Mouse (Mus musculus) olfactory bulb, adult 2 months (tissue): Measurements from ENCODE around the gene Ctnna3.

Source experiments
- CTCF ChIP-seq: fragments of 200-500 bp; IDR thresholded peaks from 2 replicates; pipeline ENCODE4 v1.5.1; 2012; ENCODE audit warnings: low read depth, mild to moderate bottlenecking, low read length, moderate library complexity; ENCODE audit not compliant: insufficient read depth
- POLR2A ChIP-seq: fragments of 200-500 bp; IDR thresholded peaks from 2 replicates; pipeline ENCODE4 v1.6.1; 2012; ENCODE audit warnings: mild to moderate bottlenecking, low read depth, low read length, moderate library complexity; ENCODE audit not compliant: insufficient read depth

DNA sequence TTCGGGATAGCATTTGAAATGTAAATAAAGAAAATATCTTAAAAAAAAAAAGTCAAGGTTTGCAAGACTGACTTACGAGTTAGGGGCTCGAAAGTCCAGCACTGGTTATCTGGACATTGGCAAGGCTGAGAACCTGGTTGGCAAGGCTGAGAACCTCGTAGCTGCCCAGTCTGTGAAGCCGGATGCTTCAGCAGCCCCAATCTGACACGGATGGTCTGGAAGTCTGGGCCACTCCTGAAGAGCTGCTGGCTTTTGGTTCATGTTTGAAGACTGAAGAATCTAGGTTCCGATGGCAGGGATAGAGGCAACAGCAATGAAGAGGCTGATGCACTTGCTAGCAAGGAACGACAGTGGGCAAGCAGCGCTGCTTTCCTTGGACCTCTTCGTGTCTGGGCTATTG is 339.0 kb downstream of the Ctnna3 start:
- no peak for TF ChIP-seq CTCF
- no peak for TF ChIP-seq POLR2A
